Mouse (Mus musculus) liver, postnatal 0 days (tissue): Measurements from ENCODE around the gene Msi2. TPM values are rescaled to one million over a fixed set of nuclear protein-coding genes. Genes with fewer than 3 reads are reported as not detected.
A peak's percentile ranks its signal among the peaks of the same experiment; 100 is the strongest.

Source experiments
- ATAC-seq: fragments of 200-750 bp; cut with Nextera tagmentation; 2 replicates; pipeline ENCODE4 v1.8.0; 2017; ENCODE audit warnings: mild to moderate bottlenecking, moderate library complexity
- DNase-seq: peaks from one replicate; pipeline ENCODE4 v3.0.0-alpha.2; 2016
- H3K27ac ChIP-seq: fragments of 300-500 bp; sonication (generic); 2 replicates; pipeline ENCODE4 v1.5.1; 2014; ENCODE audit warnings: antibody characterized with exemption, moderate library complexity, mild to moderate bottlenecking, low read depth
- H3K27me3 ChIP-seq: fragments of 300-500 bp; sonication (generic); 2 replicates; pipeline ENCODE4 v1.6.1; 2014; ENCODE audit warnings: low read length, control low read depth, mixed read lengths; ENCODE audit not compliant: insufficient read depth
- H3K36me3 ChIP-seq: fragments of 300-500 bp; sonication (generic); replicated peaks from 2 replicates; pipeline ENCODE4 v1.6.1; 2014; ENCODE audit warnings: mild to moderate bottlenecking, control low read depth, low read length, moderate library complexity, mixed read lengths; ENCODE audit not compliant: insufficient read depth
- H3K4me1 ChIP-seq: fragments of 300-500 bp; sonication (generic); 2 replicates; pipeline ENCODE4 v1.6.1; 2014; ENCODE audit warnings: antibody characterized with exemption, mild to moderate bottlenecking, control low read depth; ENCODE audit not compliant: insufficient read depth
- H3K4me2 ChIP-seq: fragments of 300-500 bp; sonication (generic); 2 replicates; pipeline ENCODE4 v1.6.1; 2014; ENCODE audit warnings: low read depth, mild to moderate bottlenecking, low read length, moderate library complexity, mixed read lengths
- H3K4me3 ChIP-seq: fragments of 300-500 bp; sonication (generic); 2 replicates; pipeline ENCODE4 v1.5.1; 2014; ENCODE audit warnings: low read depth, low read length
- H3K9ac ChIP-seq: fragments of 300-500 bp; sonication (generic); replicated peaks from 2 replicates; pipeline ENCODE4 v1.6.1; 2014; ENCODE audit warnings: mild to moderate bottlenecking, moderate library complexity
- H3K9me3 ChIP-seq: fragments of 300-500 bp; sonication (generic); 2 replicates; pipeline ENCODE4 v1.6.1; 2016; ENCODE audit warnings: mild to moderate bottlenecking, control low read depth, low read length, mixed read lengths
- CTCF ChIP-seq: sonication (generic); IDR thresholded peaks from 2 replicates; pipeline ENCODE4 v1.5.1; 2016; ENCODE audit warnings: antibody characterized with exemption, low read depth
- EP300 ChIP-seq: IDR thresholded peaks from 2 replicates; pipeline ENCODE4 v1.6.1; 2016; ENCODE audit warnings: antibody characterized with exemption, low read depth, mild to moderate bottlenecking
- WGBS: fragments of 180-500 bp; shearing (Covaris S2); extraction: QIAGEN DNeasy Blood & Tissue Kit; methylation state at CpG from one replicate; pipeline ENCODE4 v1.1.7; 2014; ENCODE audit not compliant: insufficient replicate concordance; 5-methylcytosine and 5-hydroxymethylcytosine counted together
- polyA plus RNA-seq: library from polyadenylated mRNA; unstranded; fragments of >200 nt; fragmentation: Nextera tagmentation; extraction: Ambion mirVana; gene quantifications from 2 replicates; pipeline ENCODE4 v1.2.1, GENCODE M21; 2015

The Msi2 gene
- polyA plus RNA-seq, 1 experiment from 2014 or later, result 3.7 TPM

DNA sequence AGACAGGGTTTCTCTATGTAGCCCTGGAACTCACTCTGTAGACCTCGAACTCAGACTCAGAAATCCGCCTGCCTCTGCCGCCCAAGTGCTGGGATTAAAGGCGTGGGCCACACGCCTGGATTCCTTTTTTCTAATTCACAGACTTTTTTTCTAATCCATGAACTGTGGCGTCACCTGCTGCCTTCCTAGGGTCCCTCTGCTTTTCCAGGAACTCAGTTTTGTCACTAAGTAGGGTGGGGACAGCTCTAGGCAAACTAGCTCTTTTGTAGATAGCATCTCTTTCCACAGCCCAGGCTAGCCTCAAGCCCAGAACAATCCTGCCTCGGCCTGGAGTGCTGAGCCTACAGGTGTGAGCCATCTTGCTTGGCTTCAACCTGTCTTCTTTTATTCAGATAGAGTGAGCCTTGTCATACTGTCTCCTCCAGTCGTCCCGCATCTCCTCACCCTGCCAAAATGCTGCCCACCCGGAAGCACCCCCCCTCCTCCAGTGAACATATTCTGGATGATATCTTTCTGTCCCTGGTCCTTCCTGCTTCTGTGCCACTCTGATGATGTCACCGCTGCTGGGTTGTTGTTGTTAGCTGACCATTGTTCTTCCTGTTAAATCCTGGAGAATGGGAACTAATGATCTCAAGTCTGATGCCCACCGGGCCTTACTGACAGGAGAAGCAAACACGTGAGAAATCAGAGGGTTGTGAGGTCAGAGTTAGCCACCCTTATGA is 21.4 kb upstream of the Msi2 start:
- 69% methylated on average over 13 of the region's 13 CpGs for WGBS
- DNase-seq, result no peak
- no peak for ATAC-seq
- H3K27ac ChIP-seq, result no peak overlapping the region
- no peaks in the 10 kb centered on the region for H3K36me3 ChIP-seq
- H3K27me3 ChIP-seq, result no peaks in the 10 kb centered on the region
- no peak overlapping the region for H3K4me3 ChIP-seq
- no peaks in the 10 kb centered on the region; the same call in 1 of the 2 replicates for H3K9me3 ChIP-seq
- H3K9ac ChIP-seq, result no peak overlapping the region
- H3K4me1 ChIP-seq, result no peaks in the 10 kb centered on the region
- H3K4me2 ChIP-seq, result no peak overlapping the region
- no peak for TF ChIP-seq CTCF
- no peak for TF ChIP-seq EP300

GRCm38 (mm10) chr11:88729363-88729762 is 11.1 kb upstream of the Msi2 start:
- Histone ChIP-seq H3K4me2 (no peak overlapping the region), H3K9ac (no peak overlapping the region), H3K4me3 (no peak overlapping the region), H3K4me1 (no peaks in the 10 kb centered on the region), H3K36me3 (no peaks in the 10 kb centered on the region), H3K27me3 (no peaks in the 10 kb centered on the region), H3K9me3 (no peaks in the 10 kb centered on the region), H3K27ac (no peak overlapping the region)
- no peak for TF ChIP-seq CTCF
- no peak for TF ChIP-seq EP300
- ATAC-seq (no peak), DNase-seq (no peak)
- WGBS, result 59% methylated on average over 5 of the region's 5 CpGs

DNA sequence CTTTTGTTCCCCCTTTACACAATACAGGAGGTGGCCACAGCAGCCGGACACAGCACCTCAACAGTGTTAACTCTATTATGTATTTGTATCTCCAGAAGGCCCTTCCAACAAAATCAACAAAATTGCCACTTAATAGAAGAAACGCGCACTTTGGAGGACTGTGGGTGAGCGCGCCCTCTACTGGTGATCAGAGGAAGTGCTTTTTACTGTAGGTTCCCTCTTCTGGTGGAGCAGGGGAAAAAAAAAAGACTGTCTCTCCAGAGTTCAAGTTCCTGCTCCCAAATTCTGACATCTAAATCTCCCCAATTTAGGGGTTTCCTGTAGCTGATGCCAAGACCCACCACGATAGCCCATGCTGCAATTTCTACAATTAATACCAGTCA is 10.2 kb upstream of the Msi2 start:
- no peaks in the 10 kb centered on the region for H3K27me3 ChIP-seq
- no peaks in the 10 kb centered on the region for H3K4me1 ChIP-seq
- ATAC-seq (no peak), DNase-seq (peak; percentile 82)
- no peak overlapping the region for H3K4me2 ChIP-seq
- H3K9ac ChIP-seq, result no peak overlapping the region
- H3K9me3 ChIP-seq, result no peaks in the 10 kb centered on the region
- no peaks in the 10 kb centered on the region for H3K36me3 ChIP-seq
- no peak overlapping the region for H3K4me3 ChIP-seq
- no peak overlapping the region for H3K27ac ChIP-seq
- no peak for TF ChIP-seq EP300
- peak; percentile 97 for TF ChIP-seq CTCF
- WGBS, result under 1% methylated on average over 6 of the region's 6 CpGs

- DNase-seq (no peak), ATAC-seq (no peak)
- Histone ChIP-seq H3K9ac (no peak overlapping the region), H3K27ac (no peak overlapping the region), H3K4me2 (no peak overlapping the region), H3K9me3 (no peaks in the 10 kb centered on the region), H3K4me3 (no peak overlapping the region), H3K36me3 (no peaks in the 10 kb centered on the region), H3K27me3 (no peaks in the 10 kb centered on the region), H3K4me1 (no peaks in the 10 kb centered on the region)
- 61% methylated on average over 20 of the region's 20 CpGs for WGBS
- TF ChIP-seq EP300, result no peak
- no peak for TF ChIP-seq CTCF
Observed at GRCm38 (mm10) chr11:88727768-88728507, 9.6 kb upstream of the Msi2 start.

- Histone ChIP-seq H3K4me3 (no peak overlapping the region), H3K4me2 (no peak overlapping the region), H3K27ac (no peak overlapping the region), H3K27me3 (no peaks in the 10 kb centered on the region), H3K36me3 (no peaks in the 10 kb centered on the region), H3K4me1 (peaks cover 20% of the 10 kb centered on the region), H3K9me3 (no peaks in the 10 kb centered on the region), H3K9ac (no peak overlapping the region)
- no peak for DNase-seq
- 56% methylated on average over 10 of the region's 10 CpGs for WGBS
- TF ChIP-seq EP300 (no peak), CTCF (no peak)
- ATAC-seq, result no peak
Observed at GRCm38 (mm10) chr11:88721144-88721636, 2.9 kb upstream of the Msi2 start.
